Mouse (Mus musculus) intestine, postnatal 0 days (tissue): ENCODE measurements around the gene Nop14. TPM values are rescaled to one million over a fixed set of nuclear protein-coding genes. Genes with fewer than 3 reads are reported as not detected.

Source experiments
- ATAC-seq: fragments of 200-750 bp; cut with Nextera tagmentation; 2 replicates; pipeline ENCODE4 v1.8.0; 2017; ENCODE audit warnings: mild to moderate bottlenecking, moderate TSS enrichment, moderate library complexity
- H3K27ac ChIP-seq: fragments of 300-500 bp; sonication (generic); 2 replicates; pipeline ENCODE4 v1.5.1; 2014; ENCODE audit warnings: mild to moderate bottlenecking, low read depth, low read length, moderate library complexity
- H3K27me3 ChIP-seq: fragments of 300-500 bp; sonication (generic); replicated peaks from 2 replicates; pipeline ENCODE4 v1.6.1; 2014; ENCODE audit warnings: low read length, mixed read lengths; ENCODE audit not compliant: control insufficient read depth, insufficient read depth
- H3K36me3 ChIP-seq: fragments of 300-500 bp; sonication (generic); 2 replicates; pipeline ENCODE4 v1.6.1; 2014; ENCODE audit warnings: mild to moderate bottlenecking, moderate library complexity; ENCODE audit not compliant: control insufficient read depth, insufficient read depth
- H3K4me1 ChIP-seq: fragments of 300-500 bp; sonication (generic); replicated peaks from 2 replicates; pipeline ENCODE4 v1.6.1; 2014; ENCODE audit warnings: antibody characterized with exemption, low read length, mixed read lengths; ENCODE audit not compliant: control insufficient read depth, insufficient read depth
- H3K4me2 ChIP-seq: fragments of 300-500 bp; sonication (generic); replicated peaks from 2 replicates; pipeline ENCODE4 v1.6.1; 2014; ENCODE audit warnings: low read depth, mild to moderate bottlenecking, moderate library complexity
- H3K4me3 ChIP-seq: fragments of 300-500 bp; sonication (generic); 2 replicates; pipeline ENCODE4 v1.5.1; 2014; ENCODE audit warnings: low read depth, low read length
- H3K9ac ChIP-seq: fragments of 300-500 bp; sonication (generic); 2 replicates; pipeline ENCODE4 v1.6.1; 2014; ENCODE audit warnings: mild to moderate bottlenecking, low read depth, low read length
- H3K9me3 ChIP-seq: fragments of 300-500 bp; sonication (generic); 2 replicates; pipeline ENCODE4 v1.6.1; 2016; ENCODE audit warnings: mixed run types; ENCODE audit not compliant: control insufficient read depth
- CTCF ChIP-seq: sonication (generic); IDR thresholded peaks from 2 replicates; pipeline ENCODE4 v1.5.1; 2016; ENCODE audit warnings: low read depth, mild to moderate bottlenecking, control low read depth, antibody characterized with exemption, moderate library complexity
- WGBS: fragments of 180-500 bp; shearing (Covaris S2); extraction: QIAGEN DNeasy Blood & Tissue Kit; methylation state at CpG from one replicate; pipeline ENCODE4 v1.1.7; 2014; 5-methylcytosine and 5-hydroxymethylcytosine counted together
- polyA plus RNA-seq: library from polyadenylated mRNA; unstranded; fragments of >200 nt; fragmentation: Nextera tagmentation; extraction: Ambion mirVana; gene quantifications from 2 replicates; pipeline ENCODE4 v1.2.1, GENCODE M21; 2015

The Nop14 gene
- 12.5 and 13.8 TPM in 2 replicates for polyA plus RNA-seq

- TF ChIP-seq CTCF: peak; percentile 99
- H3K36me3 ChIP-seq: peaks cover 18% of the 10 kb centered on the region
- H3K9me3 ChIP-seq: no peaks in the 10 kb centered on the region
- ATAC-seq: peak; percentile 100
- peak within 1 kb of the TSS; percentile 83 for H3K4me2 ChIP-seq
- no peaks in the 10 kb centered on the region for H3K27me3 ChIP-seq
- 0 out of 2 replicates have a peak, but pooled peaks cover 5% of the 10 kb centered on the region for H3K4me1 ChIP-seq
- H3K4me3 ChIP-seq: peak within 1 kb of the TSS; percentile 61
- under 1% methylated on average over 60 of the region's 60 CpGs for WGBS
- peak within 1 kb of the TSS; percentile 85 for H3K27ac ChIP-seq
- H3K9ac ChIP-seq: peak within 1 kb of the TSS; percentile 61
These were observed at the start of gene Nop14, which contains the start of gene Grk4 for GRCm38 (mm10) chr5:34659686-34660590. Gene Nop14, minus strand, starts transcription at chr5:34660148. Gene Grk4, plus strand, starts transcription at chr5:34660379.

GRCm38 (mm10) chr5:34708436-34708835 is 48.5 kb upstream of the Nop14 start:
- no peaks in the 10 kb centered on the region for H3K36me3 ChIP-seq
- WGBS: 94% methylated on average over 1 of the region's 1 CpGs
- H3K27me3 ChIP-seq: no peaks in the 10 kb centered on the region
- no peak for TF ChIP-seq CTCF
- no peak for ATAC-seq
- H3K4me2 ChIP-seq: no peak overlapping the region
- no peak overlapping the region for H3K4me3 ChIP-seq
- H3K4me1 ChIP-seq: no peaks in the 10 kb centered on the region
- no peak overlapping the region for H3K9ac ChIP-seq
- H3K27ac ChIP-seq: no peak overlapping the region
- H3K9me3 ChIP-seq: no peaks in the 10 kb centered on the region

GRCm38 (mm10) chr5:34695521-34695920 is 35.6 kb upstream of the Nop14 start:
- whole genome bisulfite sequencing: 70% methylated on average over 5 of the region's 5 CpGs
- Histone ChIP-seq H3K27ac (no peak overlapping the region), H3K27me3 (no peaks in the 10 kb centered on the region), H3K9ac (no peak overlapping the region), H3K36me3 (no peaks in the 10 kb centered on the region), H3K9me3 (no peaks in the 10 kb centered on the region), H3K4me1 (no peaks in the 10 kb centered on the region), H3K4me2 (no peak overlapping the region), H3K4me3 (no peak overlapping the region)
- ATAC-seq: no peak
- no peak for TF ChIP-seq CTCF

- ATAC-seq: no peak
These were observed 32.8 kb upstream of the Nop14 start for GRCm38 (mm10) chr5:34692782-34693181.

GRCm38 (mm10) chr5:34689868-34690267 is 29.9 kb upstream of the Nop14 start:
- H3K9me3 ChIP-seq: no peaks in the 10 kb centered on the region
- no peaks in the 10 kb centered on the region for H3K27me3 ChIP-seq
- peak; percentile 22; the same call in 1 of the 2 replicates for TF ChIP-seq CTCF
- ATAC-seq: no peak
- no peaks in the 10 kb centered on the region for H3K36me3 ChIP-seq
- no peak overlapping the region for H3K4me3 ChIP-seq
- H3K4me2 ChIP-seq: no peak overlapping the region
- WGBS: 90% methylated on average over 1 of the region's 1 CpGs
- no peak overlapping the region for H3K27ac ChIP-seq
- H3K4me1 ChIP-seq: no peaks in the 10 kb centered on the region
- no peak overlapping the region for H3K9ac ChIP-seq

More at GRCm38 (mm10) chr5:34692782-34693181, 32.8 kb upstream of the Nop14 start:
- Histone ChIP-seq H3K4me3 (no peak overlapping the region), H3K27me3 (no peaks in the 10 kb centered on the region), H3K4me1 (no peaks in the 10 kb centered on the region), H3K4me2 (no peak overlapping the region), H3K36me3 (no peaks in the 10 kb centered on the region), H3K9ac (no peak overlapping the region), H3K9me3 (no peaks in the 10 kb centered on the region), H3K27ac (no peak overlapping the region)
- TF ChIP-seq CTCF: no peak
- WGBS: 58% methylated on average over 2 of the region's 2 CpGs

- peak; percentile 68 for TF ChIP-seq CTCF
- 88% methylated on average over 4 of the region's 4 CpGs for WGBS
- ATAC-seq: no peak
- Histone ChIP-seq H3K9ac (no peak overlapping the region), H3K36me3 (no peaks in the 10 kb centered on the region), H3K9me3 (no peaks in the 10 kb centered on the region), H3K4me2 (no peak overlapping the region), H3K4me3 (no peak overlapping the region), H3K27ac (no peak overlapping the region), H3K4me1 (no peaks in the 10 kb centered on the region), H3K27me3 (no peaks in the 10 kb centered on the region)
These were observed 10.3 kb upstream of the Nop14 start for GRCm38 (mm10) chr5:34670280-34670679.
